Mouse (Mus musculus) lung, postnatal 0 days (tissue): ENCODE measurements around the gene Cdk5rap3.

ENCODE experiments used
- CTCF ChIP-seq: IDR thresholded peaks from 2 replicates; pipeline ENCODE4 v1.5.1; 2016; ENCODE audit warnings: antibody characterized with exemption, mild to moderate bottlenecking
- EP300 ChIP-seq: IDR thresholded peaks from 2 replicates; pipeline ENCODE4 v1.6.1; 2016; ENCODE audit warnings: antibody characterized with exemption, mild to moderate bottlenecking, control low read depth

- TF ChIP-seq EP300 (no peak), CTCF (no peak)
Measured at GRCm38 (mm10) chr11:96899449-96900306, 16.6 kb downstream of the Cdk5rap3 start.
